Mouse (Mus musculus): ENCODE results near the gene Phldb2. TPM values are rescaled to one million over a fixed set of nuclear protein-coding genes. Genes with fewer than 3 reads are reported as not detected.

The Phldb2 gene
- polyA plus RNA-seq (2021; fragmentation: Nextera tagmentation): 1.1 TPM in 2 replicates
- long read RNA-seq, experiment 1, partial matches to known transcripts: 2 of 5 reads
- long read RNA-seq, experiment 1, other reads (novel, unspliced or antisense): 3 of 5 reads
- long read RNA-seq, experiment 2, partial matches to known transcripts: 2 of 4 reads
- long read RNA-seq, experiment 2, other reads (novel, unspliced or antisense): 2 of 4 reads

GRCm38 (mm10) chr16:45953394-45953793 is at the start of gene Phldb2:
Phldb2 (minus strand) TSS chr16:45953598.

GRCm38 (mm10) chr16:45742615-45743476 is 210.6 kb downstream of the Phldb2 start, which contains the start of gene Abhd10:
Abhd10 (minus strand) TSS chr16:45742955.

GRCm38 (mm10) chr16:45724061-45724741 is 229.2 kb downstream of the Phldb2 start, which contains the start of gene Tagln3:
Tagln3 (minus strand) TSS chr16:45724608.

Other genes with a start within 250 kb of the Phldb2 start
- gene Tagln3, start 229.0 kb downstream of the Phldb2 start, polyA plus RNA-seq (2021; fragmentation: Nextera tagmentation): 731 and 780 TPM in 2 replicates
- 21.7 and 33.0 TPM in 2 replicates for gene Abhd10, start 210.6 kb downstream of the Phldb2 start, polyA plus RNA-seq (2021; fragmentation: Nextera tagmentation)
- 7.6 and 8.0 TPM in 2 replicates for gene Plcxd2, start 56.6 kb upstream of the Phldb2 start, polyA plus RNA-seq (2021; fragmentation: Nextera tagmentation)
- gene Cd96, start 166.7 kb upstream of the Phldb2 start, polyA plus RNA-seq (2021; fragmentation: Nextera tagmentation): 0.05 and 0.15 TPM in 2 replicates
- gene Gm4737, start 201.5 kb upstream of the Phldb2 start, polyA plus RNA-seq (2021; fragmentation: Nextera tagmentation): 0.39 and 0.59 TPM in 2 replicates

All from left cerebral cortex, adult 6 months (tissue).